Mouse (Mus musculus): ENCODE results near the gene Pycard.
"Not testable (repeated sequence)": the region's sequence is repeated elsewhere in the genome, so short reads cannot be mapped to it uniquely, and the experiment has no call there.

The Pycard gene

DNA sequence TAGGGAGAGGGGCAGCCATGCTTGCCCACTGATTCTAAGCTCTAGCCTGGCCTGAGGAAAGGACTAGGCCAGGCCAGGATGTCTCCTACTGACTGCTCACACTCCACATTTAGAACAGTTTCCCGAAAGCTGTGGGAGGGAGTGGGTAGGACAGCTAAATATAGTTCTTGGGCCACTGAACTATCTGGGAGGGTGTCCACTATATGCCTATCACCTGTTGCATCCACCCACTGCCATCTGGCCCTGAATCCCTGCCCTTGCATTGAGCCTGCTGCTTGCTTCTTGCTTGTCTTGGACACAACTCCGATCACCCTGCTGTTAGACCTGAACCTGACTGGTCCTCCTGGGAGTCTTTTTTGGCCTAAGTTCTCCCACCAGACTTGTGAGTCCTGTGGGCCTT lies 10.0 kb upstream of the Pycard start, which contains the start of gene Trim72:
TSS of gene Trim72 (plus strand) at position 262 of the 400 bp plus-strand sequence.
- in situ Hi-C loops (cut with MboI, MseI) = loop anchor here (10.0 kb wide), 1 partner anchor 201 kb away; the partner anchor contains the start of gene Cox6a2

DNA sequence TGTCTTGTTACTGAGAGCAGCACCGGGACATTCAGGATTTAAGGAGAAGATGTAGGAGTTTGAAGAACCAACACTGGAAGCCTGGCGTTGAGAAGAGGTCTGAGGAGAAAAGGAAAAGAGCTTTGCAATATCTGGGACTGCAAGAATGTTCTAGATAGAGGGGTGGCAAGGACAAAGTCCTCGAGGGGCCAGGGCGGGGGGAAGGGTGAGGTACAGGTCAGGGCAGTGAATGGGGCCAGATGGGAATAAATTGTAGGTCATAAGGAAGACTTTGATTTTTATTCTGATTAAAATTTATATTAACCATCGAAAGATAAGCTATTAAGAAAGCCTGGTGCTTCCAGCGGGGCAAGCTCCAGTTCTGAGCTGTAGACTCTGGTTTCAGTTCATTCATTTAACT lies 9.4 kb upstream of the Pycard start:
- in situ Hi-C loops (cut with MboI, MseI) = loop anchor here (10.0 kb wide), 1 partner anchor 202 kb away; the partner anchor contains the start of gene Cox6a2

DNA sequence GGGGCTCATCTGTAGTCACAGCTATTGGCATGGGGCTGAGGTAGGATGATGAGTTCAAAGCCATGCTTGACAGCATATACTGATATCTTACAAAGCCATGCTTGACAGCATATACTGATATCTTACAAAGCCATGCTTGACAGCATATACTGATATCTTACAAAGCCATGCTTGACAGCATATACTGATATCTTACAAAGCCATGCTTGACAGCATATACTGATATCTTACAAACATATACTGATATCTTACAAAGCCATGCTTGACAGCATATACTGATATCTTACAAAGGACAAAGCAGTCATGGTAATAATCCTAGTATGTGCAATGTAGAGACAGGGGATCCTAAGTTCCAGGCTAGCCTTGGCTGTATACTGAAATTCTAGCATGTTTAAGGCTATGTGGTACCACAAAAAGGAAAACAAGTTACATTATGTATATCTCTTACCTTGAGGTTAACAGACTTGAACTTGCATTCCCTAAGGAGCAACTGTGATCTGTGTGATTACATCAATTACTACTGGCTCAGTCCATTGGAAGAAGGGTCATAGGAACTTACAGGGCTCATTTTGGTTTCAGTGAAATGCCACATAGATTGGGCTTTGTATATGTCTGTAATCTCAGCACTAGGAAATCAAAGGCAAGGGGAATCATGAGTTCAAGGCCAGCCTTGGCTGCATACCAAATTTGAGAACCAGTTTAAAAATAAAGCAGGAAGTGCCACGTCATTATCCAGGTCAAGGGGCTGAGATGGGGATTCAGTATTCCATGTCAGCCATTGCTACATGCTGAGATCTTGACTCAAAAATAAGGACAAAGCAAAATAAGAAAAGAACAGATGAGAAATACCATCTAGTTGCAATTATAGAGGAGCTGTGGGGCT lies 6.6 kb upstream of the Pycard start:
- in situ Hi-C loops (cut with MboI, MseI) = loop anchor here (10.0 kb wide), 1 partner anchor 204 kb away; the partner anchor contains the start of gene Cox6a2

DNA sequence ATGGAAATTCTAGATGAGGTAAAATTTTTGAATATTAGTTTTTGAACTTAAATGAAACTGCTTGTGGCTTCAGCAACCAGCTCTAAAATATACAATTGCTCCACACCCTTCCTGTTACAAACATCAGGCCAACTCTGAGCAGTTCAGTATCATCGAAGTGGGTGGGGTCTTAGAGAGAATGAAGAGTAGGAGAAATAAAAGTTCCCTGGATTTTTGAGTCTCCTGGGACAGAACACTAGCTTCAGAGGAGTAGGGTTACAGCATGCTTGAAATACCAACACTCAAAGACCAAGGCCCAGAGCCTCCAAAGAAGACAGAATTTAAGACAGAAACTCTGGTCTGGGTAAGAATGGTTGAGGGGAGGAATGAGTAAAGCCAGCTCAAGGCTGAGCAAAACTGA lies 5.8 kb upstream of the Pycard start:
- in situ Hi-C loops (cut with MboI, MseI) = no loop called here

DNA sequence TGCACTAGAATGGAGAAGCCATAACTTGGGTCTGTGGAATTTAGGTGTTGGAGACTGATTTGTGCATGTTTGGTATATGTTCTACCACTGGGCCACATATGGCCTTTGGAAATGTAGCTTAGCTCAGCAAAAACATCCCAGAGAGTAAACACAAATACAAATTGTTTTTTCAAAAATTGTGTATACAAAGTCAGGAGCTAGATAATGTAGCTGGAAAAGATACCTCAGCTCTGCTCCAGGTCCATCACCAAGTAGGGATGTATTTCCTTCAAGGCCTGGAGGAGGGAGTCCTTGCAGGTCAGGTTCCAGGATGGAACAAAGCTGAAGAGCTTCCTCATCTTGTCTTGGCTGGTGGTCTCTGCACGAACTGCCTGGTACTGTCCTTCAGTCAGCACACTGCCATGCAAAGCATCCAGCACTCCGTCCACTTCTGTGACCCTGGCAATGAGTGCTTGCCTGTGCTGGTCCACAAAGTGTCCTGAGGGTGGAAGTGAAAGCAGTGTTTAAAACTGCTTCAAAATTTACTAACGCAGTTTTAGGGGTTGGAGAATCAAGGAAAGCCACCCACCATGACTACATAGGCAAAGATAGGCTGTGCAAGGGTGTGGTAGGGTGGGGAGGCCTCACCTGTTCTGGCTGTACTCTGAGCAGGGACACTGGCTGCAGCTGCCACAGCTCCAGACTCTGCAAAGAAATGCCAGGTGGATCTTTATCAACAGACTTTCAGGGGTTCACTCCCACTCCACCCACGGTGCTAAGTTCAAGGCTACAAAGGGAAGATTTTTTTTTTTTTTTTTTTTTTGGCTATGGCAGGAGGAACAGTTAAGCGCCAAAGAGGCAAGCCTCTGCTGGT lies 953 bp downstream of the Pycard start:
- in situ Hi-C loops (cut with MboI, MseI) = no loop called here

DNA sequence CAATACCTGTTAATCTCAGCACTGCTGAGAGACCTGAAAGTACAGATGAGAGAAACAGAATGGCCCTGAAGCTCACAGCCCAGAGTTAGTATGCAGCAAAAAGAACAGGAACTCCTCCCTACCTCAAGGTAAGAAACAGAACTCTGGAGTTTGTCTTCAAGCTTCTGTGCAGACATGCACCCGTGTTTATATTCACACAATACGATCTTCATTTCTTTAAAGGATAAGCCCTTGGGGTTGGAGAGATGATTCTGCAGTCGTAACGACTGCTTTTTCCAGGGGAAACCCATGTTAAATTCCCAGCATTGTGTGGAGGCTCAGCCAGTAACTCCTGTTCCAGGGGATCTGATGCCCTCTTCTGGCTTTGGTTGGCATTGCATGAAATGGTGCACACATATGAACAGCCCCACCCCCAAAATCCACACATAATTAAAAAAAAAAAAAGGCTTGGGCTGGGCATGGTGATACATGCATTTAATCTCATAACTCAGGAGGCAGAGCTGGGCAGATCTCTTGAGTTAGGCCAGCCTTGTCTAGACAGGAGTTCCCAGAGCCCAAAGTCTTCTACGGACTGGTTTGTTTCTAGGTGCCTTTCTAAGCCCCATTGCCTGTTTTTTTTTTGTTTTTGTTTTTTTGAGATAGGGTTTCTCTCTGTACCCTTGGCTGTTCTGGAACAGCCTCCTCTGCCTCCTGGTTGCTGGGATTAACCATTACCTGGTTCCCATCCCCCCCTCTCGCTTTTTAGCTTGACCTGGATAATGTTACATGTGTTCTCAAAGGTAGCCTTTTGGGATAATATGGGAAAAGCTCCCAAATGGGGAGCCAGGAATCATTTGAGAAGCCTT lies 1.8 kb downstream of the Pycard start:
- in situ Hi-C loops (cut with MboI, MseI) = no loop called here

DNA sequence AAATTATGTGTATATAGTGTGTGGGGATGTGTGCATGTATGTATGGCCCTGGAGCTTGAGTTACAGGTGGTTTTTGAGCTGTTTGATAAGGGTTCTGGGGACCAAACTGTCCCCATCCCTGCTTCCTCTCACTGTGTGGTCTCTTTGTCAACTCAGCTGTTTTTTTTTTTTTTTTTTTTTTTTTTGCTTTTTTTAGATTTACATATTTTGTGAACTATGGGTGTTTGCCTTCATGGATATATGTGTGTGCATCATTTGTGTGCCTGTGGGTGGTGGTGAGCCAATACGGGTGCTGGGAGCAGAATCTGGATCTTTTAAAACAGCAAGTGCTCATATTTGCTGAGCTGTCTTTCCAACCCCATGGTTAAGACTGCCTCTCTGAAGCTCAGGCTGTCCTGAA lies 4.8 kb downstream of the Pycard start:
- in situ Hi-C loops (cut with MboI, MseI) = no loop called here

DNA sequence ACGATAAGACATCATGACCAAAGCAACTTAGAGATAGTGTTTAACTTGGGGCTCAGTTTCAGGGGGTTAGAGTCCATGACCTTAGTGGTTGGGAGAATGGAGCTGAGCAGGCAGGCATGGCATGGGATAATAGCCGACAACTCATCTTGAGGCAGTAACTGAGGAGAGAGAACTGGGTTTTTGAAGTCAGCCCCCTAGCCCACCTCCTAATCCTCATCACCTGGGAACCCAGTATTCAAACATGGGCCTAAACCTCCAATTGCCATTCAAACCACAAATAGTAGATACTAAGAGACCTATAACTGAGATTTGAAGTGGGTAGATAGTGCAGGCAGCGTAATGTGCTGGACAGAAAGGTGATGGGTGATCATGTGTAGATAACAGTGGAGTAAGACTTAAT lies 13.1 kb downstream of the Pycard start:
- in situ Hi-C loops (cut with MboI, MseI) = loop anchor here (5.0 kb wide), 1 partner anchor 453 kb away; no protein-coding TSS in a partner anchor

DNA sequence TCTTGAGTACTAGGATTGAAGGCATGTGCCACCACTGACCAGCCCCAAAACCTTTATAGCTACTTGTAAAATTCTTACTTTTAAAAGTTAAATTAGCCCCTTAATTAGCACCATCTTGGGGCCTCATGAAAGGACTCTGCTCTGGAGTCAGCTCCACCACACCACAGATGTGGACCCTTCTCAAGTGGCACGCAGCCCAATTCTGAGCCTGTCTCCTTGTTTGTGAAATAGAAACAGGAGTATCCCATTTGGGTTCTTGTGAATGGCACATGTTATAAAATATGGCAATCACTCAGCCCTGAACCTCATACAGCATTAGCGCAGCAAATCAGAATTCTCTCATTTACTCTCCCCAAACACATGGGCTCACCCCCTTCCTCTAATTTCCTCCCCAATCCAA lies 14.8 kb downstream of the Pycard start:
- in situ Hi-C loops (cut with MboI, MseI) = no loop called here

DNA sequence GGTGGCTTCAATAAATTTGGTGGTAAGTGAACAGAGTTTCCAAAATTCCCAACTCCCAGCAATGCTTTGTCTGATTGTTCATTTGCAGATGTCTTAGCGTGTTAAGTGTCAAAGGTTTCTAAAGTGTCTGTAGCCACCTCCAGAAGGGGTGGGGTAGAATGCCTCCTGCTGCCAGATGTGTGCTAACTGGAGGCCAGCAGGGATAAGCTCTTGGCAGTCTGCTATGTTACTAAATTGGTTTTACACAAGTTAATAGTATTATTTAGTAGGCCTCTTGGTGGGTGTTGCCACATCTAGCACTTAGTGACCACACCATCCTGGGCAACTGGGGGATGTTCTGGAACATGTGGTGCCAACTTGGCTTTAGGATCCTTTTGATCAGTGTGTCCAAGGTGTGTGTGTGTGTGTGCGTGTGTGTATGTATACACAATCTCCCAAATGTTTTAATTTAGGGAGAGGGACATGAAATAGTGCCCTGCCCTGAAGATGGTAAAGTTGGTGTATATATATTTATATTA lies 19.2 kb downstream of the Pycard start:
- in situ Hi-C loops (cut with MboI, MseI) = no loop called here

DNA sequence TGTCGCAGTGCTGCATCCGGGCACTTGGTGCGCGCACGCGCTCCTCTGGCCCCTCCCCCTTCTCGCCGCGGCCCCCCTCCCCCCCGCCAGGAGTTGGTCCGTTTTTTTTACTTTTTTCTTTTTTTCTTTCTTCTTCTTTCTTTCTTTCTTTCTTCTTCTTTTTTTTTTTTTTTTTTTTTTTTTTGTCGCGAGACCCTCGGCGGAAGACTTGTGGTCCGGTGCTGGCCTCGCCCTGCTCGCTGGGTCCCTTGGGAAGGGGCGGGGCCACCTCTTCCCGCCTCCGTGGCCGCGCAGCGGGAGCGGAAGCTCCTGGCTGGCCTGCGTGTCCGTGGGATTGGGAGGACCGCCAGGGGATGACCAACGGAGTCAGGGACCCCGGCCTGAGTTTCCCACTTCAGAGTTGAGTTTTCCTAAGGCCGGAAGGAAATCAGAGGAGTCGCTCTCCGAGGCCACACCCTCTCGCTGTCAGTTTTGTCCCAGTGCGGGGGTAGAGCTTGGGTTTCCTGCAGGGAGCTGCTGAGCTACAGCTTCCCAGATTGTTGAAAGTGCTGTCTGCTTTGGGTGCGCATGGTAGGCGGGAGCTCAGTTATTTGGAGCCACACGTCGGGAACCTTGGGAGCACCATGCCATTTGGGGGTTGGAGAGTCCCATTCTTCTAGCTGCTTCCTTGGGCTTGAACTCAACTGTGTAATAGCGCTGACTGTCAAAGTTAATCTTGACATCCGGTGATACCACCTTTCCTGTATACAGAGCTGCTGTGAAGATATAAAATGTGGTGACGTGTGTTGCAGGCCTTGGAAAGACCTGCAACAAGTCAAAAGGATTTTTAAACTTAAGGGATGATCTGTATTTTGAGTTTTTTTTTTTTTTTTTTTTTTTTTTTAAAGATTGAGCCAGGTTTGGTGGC lies 25.5 kb downstream of the Pycard start:
- in situ Hi-C loops (cut with MboI, MseI) = no loop called here

DNA sequence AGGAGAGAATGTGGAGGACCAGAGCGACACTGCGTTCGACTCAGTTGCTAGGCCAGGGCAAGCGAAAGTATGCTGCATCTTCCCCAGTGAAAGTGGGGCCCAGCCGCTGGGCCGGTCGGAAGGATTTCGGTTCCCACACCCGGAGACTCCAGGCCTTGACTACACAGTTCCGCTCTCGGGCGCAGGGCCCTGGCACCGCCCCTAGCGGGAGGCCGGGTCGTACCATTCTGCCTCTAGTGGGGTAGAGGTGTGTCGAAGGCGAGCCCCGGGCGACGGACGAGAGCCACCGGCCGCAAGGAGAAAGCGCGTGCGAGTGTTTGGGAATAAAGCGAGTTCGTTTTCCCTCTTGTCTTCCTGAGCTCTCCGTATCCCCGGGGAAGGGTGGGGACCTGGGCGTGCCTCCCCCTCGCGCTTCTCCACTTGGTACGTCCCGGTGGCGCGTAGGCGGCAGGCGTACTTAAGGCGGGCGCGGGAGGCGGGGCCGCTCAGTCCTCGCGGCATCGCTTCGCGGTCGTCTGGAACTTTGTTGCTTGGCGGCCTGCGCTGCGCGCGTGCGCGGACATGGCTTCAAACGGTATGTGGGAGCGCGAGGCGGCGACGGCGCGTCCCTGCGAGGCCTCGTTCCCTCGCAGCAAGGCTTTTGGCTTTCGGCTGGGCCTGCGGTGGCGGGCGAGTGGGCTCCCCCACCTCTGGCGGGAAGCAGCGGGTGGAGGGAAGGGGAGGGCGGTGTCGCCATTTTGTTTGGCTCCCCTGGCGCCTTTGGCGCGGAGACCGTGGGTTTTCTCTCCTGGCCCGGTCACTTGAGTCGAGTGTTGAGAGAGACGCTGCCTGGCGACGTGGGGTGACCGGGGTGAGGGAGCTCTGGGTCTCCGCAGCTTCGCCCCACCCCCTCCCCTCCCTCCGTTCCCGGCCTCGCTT lies 26.4 kb downstream of the Pycard start, which contains the start of gene Fus:
TSS of gene Fus (plus strand) at position 454 of the 918 bp plus-strand sequence.
- in situ Hi-C loops (cut with MboI, MseI) = no loop called here

DNA sequence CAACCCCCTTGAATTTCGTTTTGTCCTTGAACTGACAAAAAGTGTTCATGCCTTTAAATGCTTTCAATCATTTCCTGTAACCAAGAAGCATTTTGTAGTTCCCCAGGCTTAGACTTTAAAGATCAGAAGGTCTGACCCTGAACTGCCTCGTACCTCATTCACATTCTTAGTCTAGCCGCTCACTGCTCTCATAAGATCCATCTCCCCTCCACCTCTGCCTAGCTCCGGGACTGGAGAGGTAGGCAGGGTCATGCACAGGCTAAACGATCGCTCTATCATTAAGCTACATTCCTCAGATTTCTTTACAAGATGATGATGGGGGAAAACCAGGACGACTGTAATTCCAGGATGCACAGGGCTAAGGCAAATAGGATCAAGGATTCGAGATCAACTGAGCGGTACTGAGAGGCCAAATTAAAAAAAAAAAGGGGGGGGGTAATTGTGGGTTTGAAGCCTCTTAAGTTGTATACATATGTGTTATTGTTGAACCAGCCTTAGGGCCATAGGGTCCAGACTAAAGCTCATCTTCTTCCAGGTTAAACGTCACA lies 27.2 kb downstream of the Pycard start:
- in situ Hi-C loops (cut with MboI, MseI) = no loop called here

DNA sequence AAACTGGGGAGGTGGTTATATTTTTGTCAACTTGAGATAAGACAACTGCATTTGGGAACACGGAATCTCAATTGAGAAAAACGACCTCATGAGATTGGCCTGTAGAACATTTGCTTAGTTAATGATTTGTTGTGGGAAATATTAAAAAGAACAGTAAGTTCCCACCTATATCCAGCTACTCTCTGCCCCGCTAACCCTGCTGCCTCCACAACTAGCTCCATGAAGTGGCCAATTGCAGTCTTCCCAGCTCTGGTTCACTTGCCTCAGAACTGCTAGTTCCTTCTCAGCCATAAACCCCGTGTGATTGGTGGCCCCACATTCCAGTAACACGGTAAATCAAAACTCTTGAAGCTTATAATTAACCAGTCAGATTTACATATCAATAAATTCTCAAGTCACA lies 34.3 kb downstream of the Pycard start:
- in situ Hi-C loops (cut with MboI, MseI) = no loop called here

DNA sequence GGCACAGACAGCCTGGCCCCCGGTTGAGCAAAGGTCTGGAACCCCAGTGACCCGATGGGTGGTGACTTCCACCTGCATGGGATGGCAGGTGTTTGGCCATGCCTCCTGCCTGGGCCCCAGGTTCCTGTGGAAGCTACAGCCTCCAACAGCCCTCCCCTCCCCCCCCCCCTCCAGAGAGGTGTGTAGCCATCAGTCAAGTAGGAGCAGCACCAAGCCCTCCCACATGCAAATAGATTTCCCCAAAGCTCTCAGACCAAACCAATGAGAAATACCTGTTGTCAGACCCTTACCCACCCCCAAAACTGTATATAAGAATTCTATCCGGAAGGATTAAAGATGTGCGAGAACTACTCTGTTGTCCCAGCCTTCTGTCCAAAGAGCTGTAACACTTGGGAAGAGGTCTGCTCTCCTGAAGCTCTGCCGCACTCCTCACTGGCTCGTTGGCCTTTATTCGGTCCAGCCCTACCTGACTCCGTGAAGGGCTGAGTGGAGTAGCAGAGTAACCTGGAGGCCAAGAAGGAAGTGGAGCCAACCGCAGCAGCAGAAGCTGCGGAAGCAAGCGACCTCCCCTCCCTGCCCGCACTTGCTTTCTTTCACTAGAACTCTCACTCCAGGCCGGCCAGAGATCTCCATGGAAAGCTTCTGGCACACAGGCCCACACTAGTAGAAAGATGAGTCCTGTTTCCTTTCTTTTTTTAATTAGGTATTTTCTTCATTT lies 40.6 kb downstream of the Pycard start:
- in situ Hi-C loops (cut with MboI, MseI) = no loop called here

DNA sequence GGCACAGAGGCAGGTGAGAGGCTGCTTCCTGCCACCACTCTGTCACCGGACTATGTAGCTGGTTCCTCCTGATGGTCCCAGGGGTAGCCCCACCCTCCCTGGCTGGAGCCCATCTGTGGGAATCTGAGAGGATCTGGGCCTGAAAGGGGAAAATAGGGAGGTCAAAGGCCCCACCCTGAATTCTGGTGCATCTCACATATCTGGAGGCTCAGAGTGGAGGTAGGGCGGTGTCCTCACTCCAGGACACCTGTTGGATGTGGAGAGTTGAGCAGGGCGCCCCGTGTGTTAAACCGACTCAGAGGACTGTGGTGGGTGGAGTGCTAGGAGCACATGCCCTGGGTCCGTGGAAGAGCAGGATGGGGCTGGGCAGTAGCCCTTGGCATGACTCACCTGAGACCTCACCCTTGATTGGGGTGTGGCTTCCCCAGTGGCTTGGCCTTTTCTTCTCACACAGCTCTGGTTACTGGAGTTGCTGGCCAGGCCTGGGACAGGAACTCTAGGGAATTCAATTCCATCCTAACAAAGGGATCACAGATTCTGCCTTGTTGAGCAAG lies 47.1 kb downstream of the Pycard start, which contains the start of gene Prss36:
TSS of gene Prss36 (minus strand) at position 256 of the 554 bp plus-strand sequence.
- in situ Hi-C loops (cut with MboI, MseI) = no loop called here

DNA sequence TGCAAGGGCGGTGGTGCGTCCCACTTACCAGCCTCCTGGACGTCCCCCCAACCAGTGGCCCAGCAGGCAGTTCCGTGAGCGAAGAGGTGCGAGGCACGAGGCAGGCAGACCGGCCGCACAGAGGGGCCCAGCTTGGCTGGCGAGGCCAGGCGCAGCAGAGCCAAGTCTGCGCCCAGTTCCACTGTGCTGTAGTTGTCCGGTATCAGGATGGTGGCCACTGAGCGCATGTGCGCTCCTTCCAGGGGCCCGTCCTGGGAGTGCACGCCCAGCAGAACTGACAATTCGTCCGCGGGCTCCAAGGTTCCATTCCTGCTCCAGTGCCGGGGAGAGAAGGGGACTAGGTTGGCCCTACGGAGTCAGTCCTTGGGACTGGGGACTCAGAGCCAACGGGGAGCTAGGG lies 49.1 kb downstream of the Pycard start:
- in situ Hi-C loops (cut with MboI, MseI) = no loop called here

DNA sequence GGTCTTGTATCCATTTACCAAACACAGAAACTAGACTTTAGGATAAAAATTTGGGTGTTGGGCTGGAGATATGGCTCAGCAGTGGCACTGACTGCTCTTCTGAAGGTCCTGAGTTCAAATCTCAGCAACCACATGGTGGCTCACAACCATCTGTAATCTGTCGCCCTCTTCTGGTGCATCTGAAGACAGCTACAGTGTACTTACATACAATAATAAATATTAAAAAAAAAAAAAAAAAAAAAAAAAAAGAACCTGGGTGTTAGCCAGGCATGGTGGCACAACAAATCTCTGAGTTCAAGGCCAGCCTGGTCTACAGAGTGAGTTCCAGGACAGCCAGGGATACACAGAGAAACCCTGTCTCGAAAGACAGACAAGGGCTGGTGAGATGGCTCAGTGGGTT lies 51.6 kb downstream of the Pycard start:
- in situ Hi-C loops (cut with MboI, MseI) = not testable (repeated sequence)
